Mouse (Mus musculus): ENCODE data around the gene Shank1. TPM values are rescaled to one million over a fixed set of nuclear protein-coding genes. Genes with fewer than 3 reads are reported as not detected.

Gene Shank1
- total RNA-seq, 2 experiments from 2014 or later: not detected

- no peak for ATAC-seq (replicated peaks; ENCODE audit: low FRiP score, poor library complexity, severe bottlenecking)
Observed at GRCm38 (mm10) chr7:44336046-44337021, 26.3 kb downstream of the Shank1 start.

GRCm38 (mm10) chr7:44337121-44337849, 27.2 kb downstream of the Shank1 start:
- no peak for ATAC-seq (replicated peaks; ENCODE audit: low FRiP score, poor library complexity, severe bottlenecking)

GRCm38 (mm10) chr7:44340226-44340625, 30.2 kb downstream of the Shank1 start:
- no peak for ATAC-seq (replicated peaks; ENCODE audit: low FRiP score, poor library complexity, severe bottlenecking)

GRCm38 (mm10) chr7:44341119-44341518, 31.1 kb downstream of the Shank1 start:
- ATAC-seq (replicated peaks; ENCODE audit: low FRiP score, poor library complexity, severe bottlenecking): no peak

- ATAC-seq (replicated peaks; ENCODE audit: low FRiP score, poor library complexity, severe bottlenecking): no peak
Observed at GRCm38 (mm10) chr7:44341714-44342113, 31.7 kb downstream of the Shank1 start.

- no peak for ATAC-seq (replicated peaks; ENCODE audit: low FRiP score, poor library complexity, severe bottlenecking)
Observed at GRCm38 (mm10) chr7:44343459-44344015, 33.5 kb downstream of the Shank1 start.

GRCm38 (mm10) chr7:44344622-44345021, 34.6 kb downstream of the Shank1 start:
- no peak for ATAC-seq (replicated peaks; ENCODE audit: low FRiP score, poor library complexity, severe bottlenecking)

GRCm38 (mm10) chr7:44349043-44349442, 39.0 kb downstream of the Shank1 start:
- ATAC-seq (replicated peaks; ENCODE audit: low FRiP score, poor library complexity, severe bottlenecking): no peak

GRCm38 (mm10) chr7:44350957-44351711, 41.1 kb downstream of the Shank1 start:
- ATAC-seq (replicated peaks; ENCODE audit: low FRiP score, poor library complexity, severe bottlenecking): peak; percentile 72

GRCm38 (mm10) chr7:44351881-44352749, 42.1 kb downstream of the Shank1 start:
- no peak for ATAC-seq (replicated peaks; ENCODE audit: low FRiP score, poor library complexity, severe bottlenecking)

- no peak for ATAC-seq (replicated peaks; ENCODE audit: low FRiP score, poor library complexity, severe bottlenecking)
Observed at GRCm38 (mm10) chr7:44352750-44353600, 42.9 kb downstream of the Shank1 start.

- ATAC-seq (replicated peaks; ENCODE audit: low FRiP score, poor library complexity, severe bottlenecking): no peak
Observed at GRCm38 (mm10) chr7:44353601-44354340, 43.7 kb downstream of the Shank1 start.

GRCm38 (mm10) chr7:44355411-44355810, 45.4 kb downstream of the Shank1 start:
- ATAC-seq (replicated peaks; ENCODE audit: low FRiP score, poor library complexity, severe bottlenecking): no peak

- ATAC-seq (replicated peaks; ENCODE audit: low FRiP score, poor library complexity, severe bottlenecking): no peak
Observed at GRCm38 (mm10) chr7:44356590-44357481, 46.8 kb downstream of the Shank1 start.

GRCm38 (mm10) chr7:44357531-44357930, 47.5 kb downstream of the Shank1 start:
- ATAC-seq (replicated peaks; ENCODE audit: low FRiP score, poor library complexity, severe bottlenecking): no peak

GRCm38 (mm10) chr7:44358012-44358411, 48.0 kb downstream of the Shank1 start:
- ATAC-seq (replicated peaks; ENCODE audit: low FRiP score, poor library complexity, severe bottlenecking): no peak

Data from erythroblast, adult 5-6 weeks (primary cell).